Mouse (Mus musculus) T-helper 1 cell (primary cell): ENCODE data around the gene Gp1bb.

Experiments
- in situ Hi-C: fragments of 300-600 bp; cut with MboI, MseI; formaldehyde crosslinking; loops from one replicate; pipeline ENCODE4 v1.15.1; 2025; ENCODE audit warnings: high pct_unique_total_duplicates

Gp1bb gene

DNA sequence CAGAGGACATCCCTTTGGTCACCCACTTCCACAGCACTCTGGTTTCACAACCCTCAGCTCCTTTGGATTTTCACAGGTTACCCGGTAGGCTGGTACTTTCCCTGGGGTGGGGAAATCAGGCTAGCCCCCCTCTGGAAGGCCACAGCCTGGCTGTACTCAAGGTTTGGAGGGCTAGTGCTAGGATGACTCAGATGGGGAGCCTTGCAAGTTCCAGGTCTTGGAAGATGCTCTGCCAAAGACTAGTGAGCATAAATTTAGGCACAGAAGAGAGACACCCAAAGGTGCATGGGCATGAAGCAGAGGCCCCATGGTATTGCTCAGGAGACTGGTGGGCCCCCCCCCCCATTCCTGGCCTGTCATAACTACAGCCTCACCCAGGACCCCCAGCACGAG, 6.7 kb upstream of the Gp1bb start:
- in situ Hi-C loops: no loop called here

GRCm38 (mm10) chr16:18628206-18628947, 6.2 kb upstream of the Gp1bb start:
- in situ Hi-C loops: no loop called here

DNA sequence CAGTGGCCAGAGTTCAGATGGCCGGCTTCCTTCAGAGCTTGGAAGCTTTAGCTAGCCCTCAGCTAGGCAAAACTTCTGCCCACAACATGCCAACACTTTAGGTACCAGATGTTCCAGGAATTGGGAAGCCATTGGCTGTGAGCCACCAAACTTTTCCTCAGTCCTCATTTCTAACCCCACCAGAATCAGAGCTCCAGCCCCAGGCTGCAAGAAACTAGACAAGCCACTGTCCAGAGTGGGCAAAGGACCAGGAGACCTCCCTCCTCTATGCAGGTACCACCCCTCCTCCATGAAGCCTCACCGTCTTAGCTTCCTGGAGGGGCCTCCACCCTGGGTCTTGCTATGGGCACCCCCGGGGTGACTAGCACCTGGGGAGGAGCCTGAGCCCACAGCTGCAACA, 5.0 kb upstream of the Gp1bb start:
- in situ Hi-C loops: no loop called here

GRCm38 (mm10) chr16:18626376-18626878, 4.2 kb upstream of the Gp1bb start, which contains the start of gene Gm49601:
Gene Gm49601, minus strand, starts transcription at chr16:18626427.
- in situ Hi-C loops: no loop called here

- in situ Hi-C loops: no loop called here
These were observed 3.6 kb upstream of the Gp1bb start for GRCm38 (mm10) chr16:18625791-18626311.

DNA sequence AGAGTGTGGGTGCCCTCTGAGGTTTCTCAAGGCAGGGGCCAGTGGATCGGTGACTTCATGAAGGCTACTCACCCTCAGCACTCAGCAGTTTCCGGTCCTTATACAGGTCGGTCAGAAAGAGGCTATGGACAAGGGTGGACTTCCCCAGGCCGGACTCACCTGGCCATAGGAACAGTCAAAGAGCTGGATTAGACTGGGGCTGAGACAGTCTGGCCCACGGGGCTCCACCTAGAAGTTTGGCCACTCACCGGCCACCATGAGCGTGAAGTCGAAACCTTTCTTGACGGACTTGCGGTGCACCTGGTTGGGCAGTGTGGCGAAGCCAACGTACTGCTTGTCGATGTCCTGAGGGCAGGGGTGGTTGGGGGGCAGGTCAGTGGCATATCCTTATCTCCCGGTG, 2.9 kb upstream of the Gp1bb start:
- in situ Hi-C loops: no loop called here

DNA sequence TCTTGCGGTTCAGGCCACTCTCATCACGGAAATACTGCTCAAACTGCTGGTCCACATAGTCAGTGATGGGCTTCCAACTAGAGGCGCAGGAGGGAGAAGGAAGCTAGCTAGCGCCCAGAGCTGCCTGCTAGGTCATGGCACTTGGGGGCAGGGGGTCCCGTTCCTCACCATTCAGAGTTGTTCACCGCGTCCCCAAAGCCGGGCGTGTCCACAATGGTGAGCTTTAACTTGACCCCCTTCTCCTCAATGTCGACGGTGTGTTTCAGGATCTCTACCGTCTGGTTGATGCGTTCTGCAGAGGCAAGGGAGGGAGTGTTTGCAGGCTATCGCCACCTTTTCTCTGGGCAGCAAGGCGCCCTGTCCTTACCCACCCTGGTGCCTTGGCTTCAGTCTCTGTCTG, 2.4 kb upstream of the Gp1bb start:
- in situ Hi-C loops: loop anchor here (5.0 kb wide), 1 partner anchor 182 kb away; no protein-coding TSS in a partner anchor

- in situ Hi-C loops: loop anchor here (5.0 kb wide), 1 partner anchor 182 kb away; no protein-coding TSS in a partner anchor
These were observed 1.7 kb upstream of the Gp1bb start for GRCm38 (mm10) chr16:18623751-18624540.

DNA sequence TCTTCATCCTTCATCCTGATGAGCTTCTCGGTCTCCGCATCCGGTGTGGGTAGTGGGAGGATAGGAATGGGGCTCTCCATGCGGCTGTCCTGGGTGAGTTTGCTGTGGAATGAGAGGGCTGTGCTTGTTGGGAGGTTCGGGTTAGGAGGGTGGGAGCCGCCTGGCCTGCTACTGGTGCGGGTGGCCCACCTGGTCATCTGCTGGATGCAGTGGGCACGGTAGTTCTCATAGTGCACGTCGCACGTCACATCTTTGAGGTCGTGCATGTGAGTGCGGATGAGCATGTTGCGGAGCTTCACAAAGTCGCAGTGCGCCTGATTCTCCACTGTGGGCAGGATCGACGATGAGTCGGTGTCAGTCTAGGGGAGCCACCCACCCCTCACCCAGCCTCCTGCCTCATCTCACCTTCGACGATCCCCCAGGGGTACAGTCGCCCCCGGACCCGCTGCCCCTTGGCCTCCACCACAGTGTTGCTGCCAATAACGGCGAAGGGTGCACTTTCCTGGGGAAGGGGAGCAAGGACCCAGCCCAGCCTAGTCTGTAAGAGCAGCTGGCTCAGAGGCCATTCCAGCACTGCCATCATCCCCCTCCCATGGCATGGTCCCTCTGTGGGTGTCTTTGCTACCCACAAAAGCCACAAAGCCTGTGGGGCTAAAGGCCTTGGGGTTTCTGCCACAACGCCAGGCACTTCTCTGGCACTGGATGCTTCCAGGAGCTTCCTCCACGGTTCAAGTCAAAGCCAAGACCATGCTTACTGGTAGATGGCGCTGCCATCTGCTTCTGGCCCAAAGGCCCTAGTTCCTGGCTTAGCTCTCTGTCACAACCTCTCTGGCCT, 930 bp upstream of the Gp1bb start:
- in situ Hi-C loops: loop anchor here (5.0 kb wide), 1 partner anchor 181 kb away; no protein-coding TSS in a partner anchor

GRCm38 (mm10) chr16:18621362-18622001, 721 bp downstream of the Gp1bb start:
- in situ Hi-C loops: loop anchor here (5.0 kb wide), 1 partner anchor 179 kb away; no protein-coding TSS in a partner anchor

- in situ Hi-C loops: loop anchor here (5.0 kb wide), 1 partner anchor 178 kb away; no protein-coding TSS in a partner anchor
These were observed 1.4 kb downstream of the Gp1bb start for GRCm38 (mm10) chr16:18620601-18621361.

DNA sequence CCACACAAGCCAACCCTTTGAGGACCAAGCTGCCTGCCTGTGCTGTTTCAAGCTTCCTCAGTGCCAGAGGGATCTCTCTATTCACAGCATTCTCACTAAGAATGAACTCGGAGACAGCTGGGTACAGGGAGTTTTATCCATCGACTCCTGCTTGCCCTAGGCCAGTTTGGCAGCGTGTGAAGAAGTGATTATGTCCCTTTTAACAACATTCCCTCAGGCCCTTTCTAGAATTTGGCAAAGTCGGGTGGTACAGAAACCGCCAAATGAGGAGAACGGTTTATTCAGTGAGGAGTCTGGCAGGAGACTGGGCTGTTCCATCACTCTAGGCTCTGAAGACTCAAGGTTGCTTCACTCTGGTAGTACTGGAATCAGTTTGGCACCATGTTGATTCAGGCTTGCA, 2.0 kb downstream of the Gp1bb start:
- in situ Hi-C loops: loop anchor here (5.0 kb wide), 1 partner anchor 178 kb away; no protein-coding TSS in a partner anchor

DNA sequence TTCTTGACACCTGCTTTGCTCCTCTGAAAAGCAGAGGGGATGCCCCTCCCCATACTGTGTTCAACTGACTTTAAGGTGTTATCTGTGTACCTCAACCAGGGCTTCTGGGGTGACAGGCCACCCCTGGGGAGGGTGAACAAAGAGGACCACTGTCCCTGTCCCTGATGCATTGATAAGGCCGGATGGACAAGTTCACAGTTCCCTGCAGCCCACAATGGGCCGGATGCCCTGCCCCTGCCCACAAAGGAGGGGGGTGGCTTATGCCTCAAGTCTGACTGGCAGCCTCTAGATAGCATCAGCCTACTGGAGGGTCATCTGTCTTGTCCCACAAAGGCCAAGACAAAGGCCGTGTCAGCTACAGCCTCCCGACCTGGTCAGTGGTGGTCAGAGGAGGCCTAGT, 3.1 kb downstream of the Gp1bb start:
- in situ Hi-C loops: no loop called here

- in situ Hi-C loops: no loop called here
These were observed 3.9 kb downstream of the Gp1bb start for GRCm38 (mm10) chr16:18618297-18618696.

DNA sequence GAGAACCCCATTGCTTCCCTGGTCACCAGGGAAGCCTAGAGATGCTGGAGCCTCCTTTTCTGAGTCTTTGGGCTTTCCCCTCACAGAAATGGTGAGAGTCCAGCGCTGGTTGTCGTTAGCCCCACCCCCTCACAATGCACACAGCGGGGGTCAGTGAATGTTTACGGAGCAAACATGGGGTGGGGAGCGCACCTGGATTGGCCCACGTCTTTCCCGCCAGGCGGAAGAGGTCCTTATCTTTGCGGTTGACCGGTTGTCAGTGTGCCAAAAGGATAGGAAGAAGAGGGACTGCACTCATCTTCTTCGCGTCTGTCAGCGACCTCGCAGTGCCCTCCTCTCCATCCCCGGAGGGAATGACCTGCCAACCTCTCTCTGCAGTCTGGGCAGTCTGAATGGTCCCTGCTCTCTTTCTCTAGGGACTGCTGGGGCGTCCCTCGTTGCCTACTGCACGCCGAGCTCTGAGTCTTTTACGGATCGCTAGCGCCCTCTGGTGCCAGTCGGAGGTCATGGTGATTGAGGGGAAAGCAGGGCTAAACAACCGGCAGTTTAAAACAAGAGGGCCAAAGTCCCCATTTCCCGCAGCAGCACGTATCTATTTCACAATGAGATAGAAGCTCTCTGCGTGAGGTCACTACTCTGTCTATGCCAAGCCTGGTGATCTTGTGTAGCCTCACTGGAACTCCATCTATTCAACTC, 4.7 kb downstream of the Gp1bb start:
- in situ Hi-C loops: no loop called here

- in situ Hi-C loops: no loop called here
These were observed 8.9 kb downstream of the Gp1bb start for GRCm38 (mm10) chr16:18613301-18613700.

- in situ Hi-C loops: no loop called here
These were observed 10.5 kb downstream of the Gp1bb start for GRCm38 (mm10) chr16:18611752-18612151.

DNA sequence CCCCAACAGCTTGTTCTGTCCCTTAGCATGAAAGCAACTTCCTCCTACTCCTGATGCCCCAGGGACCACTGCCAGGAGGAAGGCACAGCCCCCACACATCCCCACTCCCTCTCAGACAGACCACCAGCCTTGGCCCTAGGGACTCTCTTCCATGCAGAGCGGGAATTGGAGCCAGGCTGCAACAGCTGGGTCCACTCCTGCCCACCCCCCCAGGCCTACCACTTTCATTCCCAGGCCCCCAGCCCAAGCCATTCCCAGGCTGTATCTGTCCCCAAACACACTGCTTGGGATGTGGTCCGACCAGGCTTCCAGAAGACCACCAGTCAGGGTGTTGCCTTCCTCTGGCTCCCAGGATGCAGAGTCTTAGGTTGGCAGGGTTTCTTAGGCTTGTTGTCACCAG, 13.1 kb downstream of the Gp1bb start:
- in situ Hi-C loops: no loop called here

- in situ Hi-C loops: no loop called here
These were observed 14.0 kb downstream of the Gp1bb start for GRCm38 (mm10) chr16:18608226-18608625.
